Mouse (Mus musculus) G1E (cell line): Measurements from ENCODE around the gene G6pdx. TPM values are rescaled to one million over a fixed set of nuclear protein-coding genes. Genes with fewer than 3 reads are reported as not detected.
A peak's percentile ranks its signal among the peaks of the same experiment; 100 is the strongest.

ENCODE experiments used
- ATAC-seq: 2 replicates; pipeline ENCODE4 v1.8.0; 2016; ENCODE audit warnings: mild to moderate bottlenecking; ENCODE audit not compliant: insufficient number of reproducible peaks, poor library complexity, low FRiP score, severe bottlenecking; ENCODE audit errors: extremely low read depth
- DNase-seq: peaks from one replicate; pipeline ENCODE4 v3.0.0; 2012; ENCODE audit warnings: low spot score
- H3K27me3 ChIP-seq: 2 replicates; pipeline ENCODE4 v1.6.1; 2012; ENCODE audit warnings: mild to moderate bottlenecking, low read length, inconsistent platforms; ENCODE audit not compliant: insufficient read depth
- H3K36me3 ChIP-seq: replicated peaks from 2 replicates; pipeline ENCODE3; 2012; ENCODE audit warnings: mild to moderate bottlenecking, inconsistent platforms
- H3K4me1 ChIP-seq: 2 replicates; pipeline ENCODE4 v1.6.1; 2012; ENCODE audit warnings: low read depth, low read length, inconsistent platforms, mixed read lengths; ENCODE audit not compliant: insufficient read depth
- H3K4me3 ChIP-seq: 2 replicates; pipeline ENCODE4 v1.5.1; 2012; ENCODE audit warnings: low read depth, mild to moderate bottlenecking, inconsistent platforms, low read length, moderate library complexity, mixed read lengths
- H3K9me3 ChIP-seq: replicated peaks from 2 replicates; pipeline ENCODE4 v1.6.1; 2012; ENCODE audit warnings: inconsistent platforms
- CTCF ChIP-seq: IDR thresholded peaks from 2 replicates; pipeline ENCODE4 v1.5.1; 2012; ENCODE audit warnings: low read depth, low read length, inconsistent platforms, mixed read lengths
- GATA1 ChIP-seq: IDR thresholded peaks from 2 replicates; pipeline ENCODE4 v1.6.1; 2012; ENCODE audit warnings: borderline replicate concordance, low read length, inconsistent platforms, mixed read lengths
- GATA2 ChIP-seq: IDR thresholded peaks from 2 replicates; pipeline ENCODE4 v1.6.1; 2012; ENCODE audit warnings: low read depth, low read length, inconsistent platforms, borderline replicate concordance
- POLR2AphosphoS5 ChIP-seq: IDR thresholded peaks from 2 replicates; pipeline ENCODE4 v1.6.1; 2012; ENCODE audit warnings: low read depth, low read length, inconsistent platforms; ENCODE audit not compliant: insufficient replicate concordance
- TAL1 ChIP-seq: conservative IDR thresholded peaks from 2 replicates; pipeline ENCODE4 v1.6.1; 2012; ENCODE audit warnings: low read depth, low read length, inconsistent platforms, mixed read lengths
- polyA plus RNA-seq: library from polyadenylated mRNA; stranded (reverse); fragments of >175 nt; gene quantifications from 2 replicates; pipeline ENCODE4 v1.2.3, GENCODE M21; 2012
- total RNA-seq, 2 experiments: library from RNA; stranded (forward) in 1 of 2; stranded (reverse) in 1 of 2; fragments of 200-1000 nt in 1 of 2; fragments of >200 nt in 1 of 2; fragmentation: Nextera tagmentation in 1 of 2; gene quantifications; 2 replicates each; pipeline ENCODE4 v1.2.3; 2014 to 2017

Gene G6pdx
- 61.5 and 65.0 TPM in 2 replicates for total RNA-seq (2014; fragmentation: Nextera tagmentation)
- 40.2 and 40.7 TPM in 2 replicates for total RNA-seq (2017)
- 6.8 and 13.7 TPM in 2 replicates for polyA plus RNA-seq

GRCm38 (mm10) chrX:74428826-74429276 is at the start of gene G6pdx:
Gene G6pdx, minus strand, starts transcription at chrX:74429194.
- H3K27me3 ChIP-seq, result no peaks in the 10 kb centered on the region
- DNase-seq, result peak; percentile 70
- H3K4me3 ChIP-seq, result peak within 1 kb of the TSS; percentile 74
- H3K36me3 ChIP-seq, result peaks cover 57% of the 10 kb centered on the region
- no peak for TF ChIP-seq GATA2
- TF ChIP-seq POLR2AphosphoS5, result no peak
- no peak for TF ChIP-seq CTCF
- no peak for TF ChIP-seq TAL1
- TF ChIP-seq GATA1, result no peak
- no peaks in the 10 kb centered on the region for H3K9me3 ChIP-seq
- peak; percentile 73 for ATAC-seq
- peaks cover 45% of the 10 kb centered on the region for H3K4me1 ChIP-seq

- Histone ChIP-seq H3K4me1 (no peaks in the 10 kb centered on the region), H3K27me3 (no peaks in the 10 kb centered on the region), H3K4me3 (no peak overlapping the region), H3K9me3 (no peaks in the 10 kb centered on the region), H3K36me3 (peaks cover 42% of the 10 kb centered on the region)
- TF ChIP-seq CTCF (no peak), POLR2AphosphoS5 (no peak), TAL1 (no peak), GATA2 (no peak), GATA1 (no peak)
- DNase-seq (no peak), ATAC-seq (peak; percentile 28; the same call in 1 of the 2 replicates)
Observed at GRCm38 (mm10) chrX:74452773-74453172, 23.8 kb upstream of the G6pdx start.

- Histone ChIP-seq H3K9me3 (no peaks in the 10 kb centered on the region), H3K4me1 (no peaks in the 10 kb centered on the region), H3K4me3 (no peak overlapping the region), H3K27me3 (no peaks in the 10 kb centered on the region), H3K36me3 (peaks cover 53% of the 10 kb centered on the region)
- TF ChIP-seq TAL1 (no peak), CTCF (no peak)
- DNase-seq, result no peak
- no peak for ATAC-seq
Observed at GRCm38 (mm10) chrX:74451157-74451912, 22.3 kb upstream of the G6pdx start.

GRCm38 (mm10) chrX:74429290-74429821 is 362 bp upstream of the G6pdx start:
- H3K36me3 ChIP-seq, result peaks cover 58% of the 10 kb centered on the region
- H3K9me3 ChIP-seq, result no peaks in the 10 kb centered on the region
- peak; percentile 31 for DNase-seq
- peak; percentile 55 for ATAC-seq
- no peaks in the 10 kb centered on the region for H3K27me3 ChIP-seq
- TF ChIP-seq CTCF (no peak), POLR2AphosphoS5 (no peak), GATA1 (no peak), TAL1 (no peak), GATA2 (no peak)
- peak overlapping the region; percentile 74 for H3K4me3 ChIP-seq
- H3K4me1 ChIP-seq, result peaks cover 40% of the 10 kb centered on the region

- ATAC-seq (no peak), DNase-seq (no peak)
- peak overlapping the region; percentile 74 for H3K4me3 ChIP-seq
- H3K27me3 ChIP-seq, result no peaks in the 10 kb centered on the region
- peaks cover 48% of the 10 kb centered on the region for H3K4me1 ChIP-seq
- H3K9me3 ChIP-seq, result no peaks in the 10 kb centered on the region
- no peak for TF ChIP-seq CTCF
- TF ChIP-seq GATA2, result no peak
- TF ChIP-seq POLR2AphosphoS5, result no peak
- TF ChIP-seq GATA1, result no peak
- TF ChIP-seq TAL1, result no peak
- peaks cover 57% of the 10 kb centered on the region for H3K36me3 ChIP-seq
Observed at GRCm38 (mm10) chrX:74428146-74428825, 708 bp downstream of the G6pdx start.

- H3K4me3 ChIP-seq, result no peak overlapping the region; the same call in 1 of the 2 replicates
- ATAC-seq, result no peak
- H3K4me1 ChIP-seq, result peaks cover 48% of the 10 kb centered on the region
Observed at GRCm38 (mm10) chrX:74427116-74427515, 1.9 kb downstream of the G6pdx start.

More at GRCm38 (mm10) chrX:74427116-74427515, 1.9 kb downstream of the G6pdx start:
- no peaks in the 10 kb centered on the region for H3K27me3 ChIP-seq
- TF ChIP-seq GATA1, result no peak
- TF ChIP-seq CTCF, result no peak
- no peak for DNase-seq
- no peaks in the 10 kb centered on the region for H3K9me3 ChIP-seq
- peaks cover 55% of the 10 kb centered on the region for H3K36me3 ChIP-seq
